Mouse (Mus musculus) heart, embryonic 16.5 days (tissue): ENCODE data around the gene Atg9a. TPM values are rescaled to one million over a fixed set of nuclear protein-coding genes. Genes with fewer than 3 reads are reported as not detected.
A peak's percentile ranks its signal among the peaks of the same experiment; 100 is the strongest.

Experiments
- ATAC-seq: fragments of 200-750 bp; cut with Nextera tagmentation; replicated peaks from 2 replicates; pipeline ENCODE4 v1.8.0; 2017; ENCODE audit warnings: moderate number of reproducible peaks; ENCODE audit not compliant: insufficient read depth, low FRiP score; ENCODE audit errors: extremely low read depth
- H3K27ac ChIP-seq: fragments of 300-500 bp; sonication (generic); 2 replicates; pipeline ENCODE4 v1.5.1; 2014; ENCODE audit warnings: mild to moderate bottlenecking, low read length, control low read depth, moderate library complexity
- H3K27me3 ChIP-seq: fragments of 300-500 bp; sonication (generic); 2 replicates; pipeline ENCODE4 v1.6.1; 2014; ENCODE audit warnings: low read length, mixed read lengths; ENCODE audit not compliant: control insufficient read depth, insufficient read depth
- H3K36me3 ChIP-seq: fragments of 300-500 bp; sonication (generic); 2 replicates; pipeline ENCODE4 v1.6.1; 2014; ENCODE audit not compliant: control insufficient read depth, insufficient read depth
- H3K4me1 ChIP-seq: fragments of 300-500 bp; sonication (generic); 2 replicates; pipeline ENCODE4 v1.6.1; 2014; ENCODE audit warnings: low read length, mixed read lengths; ENCODE audit not compliant: control insufficient read depth, insufficient read depth
- H3K4me2 ChIP-seq: fragments of 300-500 bp; sonication (generic); 2 replicates; pipeline ENCODE4 v1.6.1; 2014; ENCODE audit warnings: low read depth, mild to moderate bottlenecking, control low read depth, low read length
- H3K4me3 ChIP-seq: fragments of 300-500 bp; sonication (generic); 2 replicates; pipeline ENCODE4 v1.5.1; 2014; ENCODE audit warnings: mild to moderate bottlenecking, control low read depth, low read length
- H3K9ac ChIP-seq: fragments of 300-500 bp; sonication (generic); 2 replicates; pipeline ENCODE4 v1.6.1; 2014; ENCODE audit warnings: low read length, control low read depth
- H3K9me3 ChIP-seq: fragments of 300-500 bp; sonication (generic); replicated peaks from 2 replicates; pipeline ENCODE4 v1.6.1; 2016; ENCODE audit warnings: low read length; ENCODE audit not compliant: control insufficient read depth
- WGBS: fragments of 180-500 bp; shearing (Covaris S2); extraction: QIAGEN DNeasy Blood & Tissue Kit; methylation state at CpG from one replicate; pipeline ENCODE4 v1.1.7; 2014; 5-methylcytosine and 5-hydroxymethylcytosine counted together
- polyA plus RNA-seq: library from polyadenylated mRNA; unstranded; fragments of >200 nt; fragmentation: Nextera tagmentation; extraction: Ambion mirVana; gene quantifications from 2 replicates; pipeline ENCODE4 v1.2.1, GENCODE M21; 2015

Atg9a gene
- polyA plus RNA-seq, 1 experiment from 2014 or later: 31.7 TPM

DNA sequence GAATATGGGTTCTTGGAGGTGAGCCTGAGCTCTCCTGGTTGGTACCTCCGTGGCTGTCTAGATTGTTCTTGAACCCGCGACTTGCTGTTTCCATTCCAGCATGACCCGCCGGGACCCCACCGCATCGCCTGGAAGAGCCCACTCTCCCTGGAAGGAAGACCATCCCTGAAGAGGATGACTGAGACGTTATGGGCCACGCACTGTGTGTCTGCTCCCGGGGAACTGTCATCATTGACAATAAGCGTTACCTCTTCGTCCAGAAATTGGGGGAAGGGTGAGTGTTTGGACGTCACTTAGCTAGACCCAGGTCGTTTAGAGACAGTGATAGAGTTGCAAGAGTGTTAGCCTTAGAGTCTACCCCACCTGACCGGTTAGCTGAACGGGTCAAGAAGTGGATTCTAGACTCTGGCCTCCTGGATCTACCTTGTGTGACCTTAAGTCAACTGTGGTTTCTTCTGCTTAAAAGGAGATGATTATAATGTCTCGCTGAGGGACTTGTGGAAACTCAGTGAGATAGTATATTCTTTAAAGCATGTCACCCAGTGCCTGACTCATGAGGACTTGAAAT, 19.2 kb upstream of the Atg9a start:
- H3K27ac ChIP-seq: no peak overlapping the region
- peaks cover 2% of the 10 kb centered on the region for H3K27me3 ChIP-seq
- ATAC-seq: no peak
- H3K36me3 ChIP-seq: peaks cover 22% of the 10 kb centered on the region
- WGBS: 11% methylated on average over 17 of the region's 17 CpGs
- H3K4me2 ChIP-seq: peak overlapping the region; percentile 80
- no peaks in the 10 kb centered on the region for H3K9me3 ChIP-seq
- H3K4me3 ChIP-seq: peak overlapping the region; percentile 77
- peaks cover 18% of the 10 kb centered on the region for H3K4me1 ChIP-seq
- H3K9ac ChIP-seq: peak overlapping the region; percentile 91

DNA sequence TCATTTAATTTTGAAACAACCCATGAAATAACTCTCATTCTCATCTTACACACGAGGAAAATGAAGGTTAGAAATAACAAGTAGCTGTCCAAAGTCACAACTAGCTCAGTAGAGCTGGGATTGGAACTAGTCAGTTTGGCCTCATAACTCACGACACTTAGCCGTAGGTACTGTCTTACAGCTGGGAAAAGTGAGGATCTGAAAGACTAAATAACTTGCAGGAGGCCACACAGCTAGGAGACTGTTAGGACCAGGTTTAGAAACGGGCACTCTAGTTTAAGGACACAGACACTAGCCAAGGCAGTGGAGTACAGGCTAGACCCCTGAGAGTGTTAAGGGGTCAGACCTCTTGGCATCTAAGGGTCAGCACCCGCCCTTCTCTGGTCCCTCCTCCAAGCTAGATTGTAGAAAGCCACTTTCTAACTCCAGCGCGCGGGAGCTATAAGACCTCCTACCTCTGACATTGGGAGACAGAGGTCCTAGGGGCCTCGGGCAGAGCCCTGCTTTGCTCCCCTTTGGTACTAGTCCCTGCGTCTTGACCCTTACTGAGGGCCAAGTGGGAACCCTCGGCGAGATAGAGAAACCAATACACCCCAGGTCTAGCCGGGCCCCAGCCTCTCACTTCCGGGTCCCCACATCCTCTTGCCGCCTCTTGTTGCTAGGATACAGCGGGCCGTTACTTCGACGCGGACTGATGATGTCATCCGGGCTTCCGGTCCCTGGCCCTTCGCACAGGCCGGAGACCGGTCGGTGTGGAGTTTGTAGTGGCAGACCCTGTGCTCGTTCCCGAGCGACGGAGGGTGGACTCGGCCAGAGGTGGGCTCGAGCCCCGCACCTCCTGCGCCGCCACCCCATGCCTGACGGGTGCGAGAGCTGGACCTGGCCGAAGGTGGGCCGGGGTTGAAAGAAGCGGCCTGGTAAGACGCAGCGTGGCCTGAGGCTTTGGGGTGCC, 18.4 kb upstream of the Atg9a start, which contains the start of the genes Glb1l and Stk16:
Gene Glb1l, minus strand, starts transcription at position 678 of the 952 bp plus-strand sequence.
Gene Stk16, plus strand, starts transcription at position 703 of the 952 bp plus-strand sequence.
- H3K36me3 ChIP-seq: peaks cover 18% of the 10 kb centered on the region
- peaks cover 2% of the 10 kb centered on the region for H3K27me3 ChIP-seq
- H3K4me3 ChIP-seq: peak within 1 kb of the TSS; percentile 77
- peak; percentile 93 for ATAC-seq
- H3K4me1 ChIP-seq: peaks cover 18% of the 10 kb centered on the region
- peak within 1 kb of the TSS; percentile 91 for H3K9ac ChIP-seq
- no peak within 1 kb of the TSS for H3K27ac ChIP-seq
- 5% methylated on average over 42 of the region's 42 CpGs for WGBS
- H3K9me3 ChIP-seq: no peaks in the 10 kb centered on the region
- peak within 1 kb of the TSS; percentile 80 for H3K4me2 ChIP-seq

DNA sequence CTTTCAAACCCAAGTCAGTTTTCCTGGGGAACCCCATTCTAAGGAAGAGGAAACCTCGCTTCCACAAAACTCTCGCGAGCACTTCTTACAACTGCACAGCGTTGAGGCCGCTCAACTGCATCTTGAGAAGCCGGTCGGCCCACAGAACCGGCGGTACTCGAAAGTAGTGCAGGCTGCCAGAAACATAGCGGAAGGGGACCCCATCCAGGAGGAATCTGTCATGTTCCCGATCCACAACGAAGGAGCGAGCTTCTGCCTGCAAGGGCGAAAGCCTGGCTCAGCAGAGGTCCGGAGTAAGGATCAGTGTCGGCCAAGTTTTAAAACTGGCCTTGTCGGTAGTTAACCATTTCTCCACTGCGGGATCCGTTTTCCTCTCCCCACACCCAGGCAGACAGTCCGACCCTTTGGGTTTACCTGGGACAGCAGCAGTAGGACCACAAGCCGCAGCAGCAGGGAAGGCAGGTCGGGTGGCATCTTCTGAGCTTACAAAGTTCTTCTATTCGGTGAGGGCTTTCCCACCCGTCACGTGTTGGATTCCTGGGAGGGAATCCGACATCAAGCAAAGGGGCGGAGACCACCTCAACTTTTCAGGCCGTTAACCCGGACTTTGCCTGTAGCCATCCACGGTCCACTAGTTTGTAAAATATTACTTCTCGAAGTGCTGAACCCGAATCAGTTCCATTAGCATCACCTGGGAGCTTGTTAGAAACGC, 17.1 kb upstream of the Atg9a start:
- no peaks in the 10 kb centered on the region for H3K9me3 ChIP-seq
- peak overlapping the region; percentile 71 for H3K9ac ChIP-seq
- H3K4me3 ChIP-seq: peak overlapping the region; percentile 53
- H3K4me2 ChIP-seq: peak overlapping the region; percentile 68
- peaks cover 2% of the 10 kb centered on the region for H3K27me3 ChIP-seq
- H3K36me3 ChIP-seq: peaks cover 15% of the 10 kb centered on the region
- peaks cover 18% of the 10 kb centered on the region for H3K4me1 ChIP-seq
- WGBS: 11% methylated on average over 34 of the region's 34 CpGs
- H3K27ac ChIP-seq: no peak overlapping the region
- no peak for ATAC-seq

DNA sequence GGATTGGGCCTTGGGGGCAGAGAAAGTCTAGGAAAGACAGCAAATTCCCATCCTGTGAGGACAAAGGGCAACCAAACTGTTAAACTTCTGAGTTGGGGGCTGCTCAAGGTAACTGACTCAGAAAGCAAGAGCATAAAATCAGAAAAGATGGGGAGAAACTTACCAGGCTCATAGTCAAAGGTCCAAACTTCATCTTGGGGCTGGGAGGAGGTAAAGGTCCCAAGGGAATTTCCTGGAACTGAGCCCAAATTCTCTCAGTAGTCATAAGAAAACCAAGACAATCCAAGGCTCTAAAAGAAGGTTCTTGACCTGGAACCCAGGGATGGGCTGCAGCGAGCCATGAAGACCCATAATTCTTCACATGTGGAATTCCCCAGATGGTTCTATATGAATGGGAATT, 9.2 kb upstream of the Atg9a start:
- no peak overlapping the region for H3K4me3 ChIP-seq
- H3K27me3 ChIP-seq: no peaks in the 10 kb centered on the region
- H3K4me2 ChIP-seq: no peak overlapping the region
- 75% methylated on average over 1 of the region's 1 CpGs for WGBS
- peaks cover 33% of the 10 kb centered on the region for H3K36me3 ChIP-seq
- no peak overlapping the region for H3K9ac ChIP-seq
- no peak for ATAC-seq
- no peak overlapping the region for H3K27ac ChIP-seq
- no peaks in the 10 kb centered on the region for H3K4me1 ChIP-seq
- H3K9me3 ChIP-seq: no peaks in the 10 kb centered on the region

DNA sequence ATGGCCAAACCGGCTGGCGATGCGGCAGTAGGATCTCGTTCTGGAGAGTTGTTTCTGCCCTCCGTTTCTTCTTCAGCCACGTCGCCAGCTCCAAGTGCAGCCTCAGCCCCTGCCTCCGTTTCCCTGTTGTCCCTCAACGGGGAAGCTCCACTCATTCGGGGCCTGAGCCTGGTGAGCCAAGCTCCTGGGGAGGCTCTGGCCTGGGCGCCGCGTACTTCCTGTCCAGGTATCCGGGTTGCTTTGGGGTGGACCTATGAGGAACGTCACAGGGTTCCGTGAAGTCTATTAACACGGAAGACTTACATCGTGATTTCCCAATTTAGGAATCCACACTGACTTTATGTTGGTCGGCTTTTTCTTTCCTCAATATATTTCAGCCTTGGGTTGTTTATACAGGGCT, 456 bp upstream of the Atg9a start:
- H3K4me3 ChIP-seq: peak overlapping the region; percentile 96
- peaks cover 16% of the 10 kb centered on the region for H3K4me1 ChIP-seq
- peak overlapping the region; percentile 76 for H3K4me2 ChIP-seq
- WGBS: under 1% methylated on average over 19 of the region's 19 CpGs
- peak overlapping the region; percentile 96 for H3K27ac ChIP-seq
- no peaks in the 10 kb centered on the region for H3K27me3 ChIP-seq
- H3K9ac ChIP-seq: peak overlapping the region; percentile 95
- H3K9me3 ChIP-seq: no peaks in the 10 kb centered on the region
- peak; percentile 42 for ATAC-seq
- peaks cover 24% of the 10 kb centered on the region for H3K36me3 ChIP-seq

DNA sequence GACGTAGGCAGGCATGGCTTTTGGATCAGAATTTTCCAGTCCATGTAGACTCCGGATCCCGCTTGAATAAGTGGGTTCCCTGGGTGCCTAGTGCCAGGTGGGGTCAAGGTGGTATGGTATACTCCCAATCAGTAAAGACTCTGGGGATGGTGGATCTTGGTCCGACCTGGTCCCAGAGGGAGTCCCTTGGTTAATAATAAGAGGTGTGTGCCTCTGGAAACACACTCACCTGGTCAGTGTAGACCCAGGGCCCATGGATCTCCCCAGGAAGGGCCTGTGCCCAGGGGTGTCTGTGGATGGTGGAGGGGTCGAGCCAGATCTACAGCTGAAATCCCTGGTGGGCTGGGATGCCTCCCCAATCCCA, 756 bp downstream of the Atg9a start:
- no peaks in the 10 kb centered on the region for H3K27me3 ChIP-seq
- H3K9me3 ChIP-seq: no peaks in the 10 kb centered on the region
- peak overlapping the region; percentile 95 for H3K9ac ChIP-seq
- peak overlapping the region; percentile 95 for H3K4me2 ChIP-seq
- H3K4me1 ChIP-seq: peaks cover 16% of the 10 kb centered on the region
- peak overlapping the region; percentile 96 for H3K4me3 ChIP-seq
- peak overlapping the region; percentile 96 for H3K27ac ChIP-seq
- 41% methylated on average over 5 of the region's 5 CpGs for WGBS
- ATAC-seq: no peak
- H3K36me3 ChIP-seq: peaks cover 28% of the 10 kb centered on the region

DNA sequence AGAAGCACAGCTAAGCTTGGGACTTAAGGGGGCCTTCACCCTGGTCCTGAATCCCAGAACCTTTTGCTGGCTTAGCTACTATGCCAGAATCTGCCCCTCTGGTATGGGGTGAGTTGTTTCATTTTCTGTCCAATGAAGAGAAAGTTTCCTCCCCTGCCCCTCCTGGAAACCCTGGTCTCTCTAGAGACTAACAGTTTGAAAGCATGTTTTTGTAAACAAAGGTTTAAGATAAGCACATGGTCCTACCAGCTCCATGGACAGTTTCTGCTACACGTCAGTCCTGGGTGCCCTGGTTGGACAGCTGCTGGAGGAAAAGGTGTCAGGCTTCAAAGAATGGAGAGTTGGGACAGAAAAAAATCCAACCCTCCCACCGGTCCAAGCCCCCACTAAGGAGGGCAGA, 1.4 kb downstream of the Atg9a start:
- Histone ChIP-seq H3K36me3 (peaks cover 28% of the 10 kb centered on the region), H3K4me2 (peak overlapping the region; percentile 95; the same call in 1 of the 2 replicates), H3K27me3 (no peaks in the 10 kb centered on the region), H3K9me3 (no peaks in the 10 kb centered on the region), H3K9ac (peak overlapping the region; percentile 95), H3K27ac (no peak overlapping the region), H3K4me1 (peaks cover 16% of the 10 kb centered on the region), H3K4me3 (no peak overlapping the region)
- ATAC-seq: no peak
- WGBS: 45% methylated on average over 2 of the region's 2 CpGs

DNA sequence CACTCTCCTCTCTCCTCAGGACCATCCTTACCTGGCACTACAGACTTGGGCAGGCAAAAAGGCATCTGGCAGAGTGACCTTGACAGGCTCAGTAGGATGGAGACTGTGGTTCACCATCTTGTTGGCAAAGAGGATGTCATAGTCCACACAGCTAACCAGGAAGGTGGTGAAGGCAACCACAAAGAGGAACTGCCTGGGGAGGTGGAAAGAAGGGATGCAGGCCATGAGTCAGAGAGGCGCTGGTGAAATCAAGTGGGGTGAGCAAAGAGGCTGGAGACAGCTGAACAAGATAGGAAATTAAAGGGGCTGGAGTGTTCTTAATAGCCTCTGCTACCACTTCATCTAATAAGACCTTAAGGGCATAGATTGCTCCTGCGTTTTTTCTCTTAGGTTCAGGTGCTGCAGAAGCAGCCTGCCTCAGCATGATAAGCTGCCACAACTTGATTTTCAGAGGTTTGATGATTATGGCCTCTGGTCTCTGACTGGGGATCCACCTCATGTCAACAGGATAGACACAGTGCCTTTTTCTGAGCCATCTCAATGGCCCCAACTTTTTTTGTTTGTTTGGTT, 4.0 kb downstream of the Atg9a start:
- peaks cover 40% of the 10 kb centered on the region for H3K36me3 ChIP-seq
- H3K9ac ChIP-seq: no peak overlapping the region
- H3K4me3 ChIP-seq: no peak overlapping the region
- no peaks in the 10 kb centered on the region for H3K27me3 ChIP-seq
- no peak overlapping the region for H3K27ac ChIP-seq
- peaks cover 9% of the 10 kb centered on the region for H3K4me1 ChIP-seq
- WGBS: 83% methylated on average over 2 of the region's 2 CpGs
- ATAC-seq: no peak
- H3K4me2 ChIP-seq: no peak overlapping the region
- no peaks in the 10 kb centered on the region for H3K9me3 ChIP-seq
